Mouse (Mus musculus) midbrain, embryonic 16.5 days (tissue): ENCODE results near the gene Pak1ip1. TPM values are rescaled to one million over a fixed set of nuclear protein-coding genes. Genes with fewer than 3 reads are reported as not detected.

ENCODE experiments used
- ATAC-seq: fragments of 200-750 bp; cut with Nextera tagmentation; 2 replicates; pipeline ENCODE4 v1.8.0; 2017; ENCODE audit warnings: moderate TSS enrichment
- H3K27ac ChIP-seq: fragments of 300-500 bp; sonication (generic); 2 replicates; pipeline ENCODE4 v1.5.1; 2014; ENCODE audit warnings: mild to moderate bottlenecking, low read length, mixed read lengths
- H3K27me3 ChIP-seq: fragments of 300-500 bp; sonication (generic); 2 replicates; pipeline ENCODE4 v1.6.1; 2014; ENCODE audit warnings: low read depth, low read length, mixed read lengths; ENCODE audit not compliant: control insufficient read depth, insufficient read depth
- H3K36me3 ChIP-seq: fragments of 300-500 bp; sonication (generic); 2 replicates; pipeline ENCODE4 v1.6.1; 2014; ENCODE audit warnings: mild to moderate bottlenecking, low read length, moderate library complexity, mixed read lengths; ENCODE audit not compliant: control insufficient read depth, insufficient read depth
- H3K4me1 ChIP-seq: fragments of 300-500 bp; sonication (generic); 2 replicates; pipeline ENCODE4 v1.6.1; 2014; ENCODE audit warnings: mild to moderate bottlenecking, low read length, mixed read lengths; ENCODE audit not compliant: control insufficient read depth, insufficient read depth
- H3K4me2 ChIP-seq: fragments of 300-500 bp; sonication (generic); 2 replicates; pipeline ENCODE4 v1.6.1; 2014; ENCODE audit warnings: mild to moderate bottlenecking, low read length, mixed read lengths
- H3K4me3 ChIP-seq: fragments of 300-500 bp; sonication (generic); 2 replicates; pipeline ENCODE4 v1.5.1; 2014; ENCODE audit warnings: low read depth, mild to moderate bottlenecking, low read length, moderate library complexity, mixed read lengths
- H3K9ac ChIP-seq: fragments of 300-500 bp; sonication (generic); 2 replicates; pipeline ENCODE4 v1.6.1; 2014; ENCODE audit warnings: low read depth, low read length, mixed read lengths
- H3K9me3 ChIP-seq: fragments of 300-500 bp; sonication (generic); replicated peaks from 2 replicates; pipeline ENCODE4 v1.6.1; 2014; ENCODE audit warnings: mild to moderate bottlenecking, low read length, mixed read lengths; ENCODE audit not compliant: control insufficient read depth, poor library complexity, severe bottlenecking
- WGBS: fragments of 180-500 bp; shearing (Covaris S2); extraction: QIAGEN DNeasy Blood & Tissue Kit; methylation state at CpG from one replicate; pipeline ENCODE4 v1.1.7; 2014; 5-methylcytosine and 5-hydroxymethylcytosine counted together
- polyA plus RNA-seq: library from polyadenylated mRNA; unstranded; fragments of >200 nt; fragmentation: Nextera tagmentation; extraction: Ambion mirVana; gene quantifications from 2 replicates; pipeline ENCODE4 v1.2.1, GENCODE M21; 2015

The Pak1ip1 gene
- polyA plus RNA-seq, 1 experiment from 2014 or later = 53.9 TPM

DNA sequence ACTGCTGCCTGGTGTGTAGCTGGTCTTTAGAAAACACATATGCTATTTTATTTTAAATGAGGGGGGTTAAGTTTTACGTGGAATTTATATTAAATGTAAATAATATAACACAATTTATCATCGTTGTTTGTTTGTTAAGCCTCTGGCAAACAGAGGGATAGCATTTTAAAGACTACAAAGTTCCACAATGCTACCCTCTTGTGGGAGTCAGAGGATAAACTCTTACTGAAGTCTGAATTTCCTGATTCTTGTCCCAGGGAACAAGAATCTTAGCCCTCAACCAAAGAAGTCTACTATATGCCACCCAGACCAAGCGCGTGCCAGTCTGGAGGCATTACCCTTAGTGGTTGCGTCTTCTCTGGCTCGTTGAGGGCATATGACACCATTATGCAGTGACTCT, 46.5 kb downstream of the Pak1ip1 start:
- no peak overlapping the region for H3K4me2 ChIP-seq
- no peak overlapping the region for H3K4me3 ChIP-seq
- no peaks in the 10 kb centered on the region for H3K9me3 ChIP-seq
- H3K36me3 ChIP-seq = no peaks in the 10 kb centered on the region
- H3K27me3 ChIP-seq = no peaks in the 10 kb centered on the region; the same call in 1 of the 2 replicates
- 89% methylated on average over 6 of the region's 6 CpGs for WGBS
- no peak overlapping the region for H3K9ac ChIP-seq
- H3K4me1 ChIP-seq = 0 out of 2 replicates have a peak, but pooled peaks cover 2% of the 10 kb centered on the region
- H3K27ac ChIP-seq = no peak overlapping the region
- ATAC-seq = no peak

DNA sequence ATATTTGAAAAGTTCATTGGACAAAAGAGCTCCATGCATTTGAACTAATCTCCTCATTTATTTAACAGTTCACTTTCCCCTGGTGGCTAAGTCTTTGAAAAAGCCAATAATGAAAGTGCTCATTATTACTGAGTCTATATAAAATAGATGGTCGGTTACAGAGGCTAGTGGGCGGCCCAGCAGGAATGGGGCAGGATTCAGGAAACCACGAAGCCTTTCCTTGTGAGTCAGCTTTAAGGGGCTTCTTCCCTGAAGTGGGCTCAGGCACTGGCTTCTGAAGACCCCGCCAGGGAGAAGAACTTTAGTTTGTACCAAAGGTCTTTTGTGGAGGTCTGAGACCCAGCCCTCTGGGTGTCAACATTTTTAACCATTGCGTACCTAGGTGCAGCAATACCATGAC, 51.1 kb downstream of the Pak1ip1 start:
- no peak for ATAC-seq
- Histone ChIP-seq H3K9ac (no peak overlapping the region), H3K4me3 (no peak overlapping the region), H3K27ac (no peak overlapping the region), H3K4me1 (0 out of 2 replicates have a peak, but pooled peaks cover 2% of the 10 kb centered on the region), H3K9me3 (no peaks in the 10 kb centered on the region), H3K36me3 (no peaks in the 10 kb centered on the region), H3K27me3 (no peaks in the 10 kb centered on the region; the same call in 1 of the 2 replicates), H3K4me2 (no peak overlapping the region)
- 23% methylated on average over 5 of the region's 5 CpGs for WGBS

Other genes with a start within 250 kb of the Pak1ip1 start
- 4.0 TPM in 2 replicates for gene Gcnt2, start 141.3 kb upstream of the Pak1ip1 start, polyA plus RNA-seq
- 107 and 117 TPM in 2 replicates for gene Tmem14c, start 15.3 kb downstream of the Pak1ip1 start, polyA plus RNA-seq
- 2.7 TPM in 2 replicates for gene Mak, start 78.7 kb downstream of the Pak1ip1 start, polyA plus RNA-seq
- not detected in 2 replicates for gene Gcm2, start 110.0 kb downstream of the Pak1ip1 start, polyA plus RNA-seq
- 0.07 TPM in 1 of 2 replicates, not detected in the other for gene Sycp2l, start 113.3 kb downstream of the Pak1ip1 start, polyA plus RNA-seq
- 40.9 and 42.3 TPM in 2 replicates for gene Elovl2, start 219.4 kb downstream of the Pak1ip1 start, polyA plus RNA-seq
- gene Smim13, start 248.8 kb downstream of the Pak1ip1 start, polyA plus RNA-seq = 25.9 and 27.2 TPM in 2 replicates